Mouse (Mus musculus) liver, embryonic 13.5 days (tissue): ENCODE results near the gene Eml3. TPM values are rescaled to one million over a fixed set of nuclear protein-coding genes. Genes with fewer than 3 reads are reported as not detected.
"Not testable (repeated sequence)": the region's sequence is repeated elsewhere in the genome, so short reads cannot be mapped to it uniquely, and the experiment has no call there.

Experiments used
- ATAC-seq: fragments of 200-750 bp; cut with Nextera tagmentation; 2 replicates; pipeline ENCODE4 v1.8.0; 2017; ENCODE audit warnings: low read depth, mild to moderate bottlenecking, moderate number of reproducible peaks, moderate library complexity
- DNase-seq: peaks from one replicate; pipeline ENCODE4 v3.0.0; 2022
- H3K27ac ChIP-seq: fragments of 300-500 bp; sonication (generic); 2 replicates; pipeline ENCODE4 v1.5.1; 2015; ENCODE audit warnings: moderate library complexity, mild to moderate bottlenecking, inconsistent platforms
- H3K27me3 ChIP-seq: fragments of 300-500 bp; sonication (generic); 2 replicates; pipeline ENCODE4 v1.6.1; 2015; ENCODE audit warnings: mild to moderate bottlenecking, inconsistent platforms
- H3K36me3 ChIP-seq: fragments of 300-500 bp; sonication (generic); 2 replicates; pipeline ENCODE4 v1.6.1; 2015; ENCODE audit warnings: mild to moderate bottlenecking, inconsistent platforms
- H3K4me1 ChIP-seq: fragments of 300-500 bp; sonication (generic); replicated peaks from 2 replicates; pipeline ENCODE4 v1.6.1; 2015; ENCODE audit warnings: inconsistent platforms
- H3K4me2 ChIP-seq: fragments of 300-500 bp; sonication (generic); 2 replicates; pipeline ENCODE4 v1.6.1; 2015; ENCODE audit warnings: inconsistent platforms, mild to moderate bottlenecking, moderate library complexity
- H3K4me3 ChIP-seq: fragments of 300-500 bp; sonication (generic); replicated peaks from 2 replicates; pipeline ENCODE4 v1.5.1; 2015; ENCODE audit warnings: mild to moderate bottlenecking, inconsistent platforms
- H3K9ac ChIP-seq: fragments of 300-500 bp; sonication (generic); 2 replicates; pipeline ENCODE4 v1.6.1; 2015; ENCODE audit warnings: mild to moderate bottlenecking, inconsistent platforms
- H3K9me3 ChIP-seq: fragments of 300-500 bp; sonication (generic); replicated peaks from 2 replicates; pipeline ENCODE4 v1.6.1; 2016; ENCODE audit warnings: inconsistent platforms
- WGBS: fragments of 180-500 bp; shearing (Covaris S2); methylation state at CpG from one replicate; pipeline ENCODE4 v1.1.7; 2015; ENCODE audit not compliant: insufficient replicate concordance; 5-methylcytosine and 5-hydroxymethylcytosine counted together
- polyA plus RNA-seq: library from polyadenylated mRNA; unstranded; fragments of >200 nt; fragmentation: Nextera tagmentation; extraction: Ambion mirVana; gene quantifications from 2 replicates; pipeline ENCODE4 v1.2.1, GENCODE M21; 2015

Eml3 gene
- polyA plus RNA-seq, 1 experiment from 2014 or later = 15.2 TPM

GRCm38 (mm10) chr19:8895397-8895960 is 33.9 kb upstream of the Eml3 start:
- Histone ChIP-seq H3K4me1 (peaks cover 74% of the 10 kb centered on the region), H3K27me3 (no peaks in the 10 kb centered on the region), H3K9ac (peak overlapping the region; percentile 16; the same call in 1 of the 2 replicates), H3K36me3 (peaks cover 39% of the 10 kb centered on the region), H3K4me3 (no peak overlapping the region; the same call in 1 of the 2 replicates), H3K27ac (peak overlapping the region; percentile 91; the same call in 1 of the 2 replicates), H3K4me2 (no peak overlapping the region), H3K9me3 (no peaks in the 10 kb centered on the region)
- no peak for DNase-seq
- WGBS = 86% methylated on average over 9 of the region's 9 CpGs
- ATAC-seq = no peak

GRCm38 (mm10) chr19:8896231-8896630 is 33.1 kb upstream of the Eml3 start:
- 70% methylated on average over 5 of the region's 5 CpGs for WGBS
- H3K4me3 ChIP-seq, DNase-seq, H3K9me3 ChIP-seq, ATAC-seq, H3K27me3 ChIP-seq: not testable (repeated sequence)
- Histone ChIP-seq H3K36me3 (peaks cover 35% of the 10 kb centered on the region), H3K4me1 (peaks cover 74% of the 10 kb centered on the region), H3K9ac (peak overlapping the region; percentile 74), H3K27ac (peak overlapping the region; percentile 91), H3K4me2 (peak overlapping the region; percentile 78; the same call in 1 of the 2 replicates)

DNA sequence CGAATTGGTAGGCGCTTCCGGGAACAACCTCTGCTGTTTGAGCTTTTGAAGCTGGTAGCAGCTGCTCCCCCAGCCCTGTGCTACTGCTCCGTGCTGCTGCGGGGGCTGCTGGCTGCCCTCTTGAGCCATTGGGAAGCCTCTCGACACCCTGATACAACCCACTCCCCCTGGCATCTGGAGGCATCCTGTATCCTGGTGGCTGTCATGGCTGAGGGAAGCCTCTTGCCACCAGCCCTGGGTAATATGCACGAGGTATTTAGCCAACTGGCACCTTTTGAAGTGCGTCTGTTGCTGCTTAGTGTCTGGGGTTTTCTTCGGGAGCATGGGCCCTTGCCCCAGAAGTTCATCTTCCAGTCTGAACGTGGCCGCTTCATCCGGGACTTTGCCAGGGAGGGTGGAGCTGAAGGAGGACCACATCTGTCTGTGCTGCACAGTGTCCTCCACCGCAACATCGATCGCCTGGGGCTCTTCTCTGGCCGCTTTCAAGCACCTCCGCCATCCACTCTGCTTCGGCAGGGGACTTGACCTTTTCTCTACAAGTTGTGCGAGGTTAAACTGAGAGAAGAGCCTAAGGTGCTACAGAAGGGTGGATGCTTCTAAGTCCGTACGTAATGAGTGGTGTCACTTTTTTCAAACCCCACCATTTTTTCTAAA is 32.0 kb upstream of the Eml3 start:
- not testable (repeated sequence) for H3K9me3 ChIP-seq, H3K27me3 ChIP-seq, DNase-seq
- Histone ChIP-seq H3K27ac (peak overlapping the region; percentile 91), H3K4me1 (peaks cover 70% of the 10 kb centered on the region), H3K9ac (peak overlapping the region; percentile 74), H3K4me2 (peak overlapping the region; percentile 78), H3K36me3 (peaks cover 41% of the 10 kb centered on the region), H3K4me3 (peak overlapping the region; percentile 93)
- ATAC-seq = peak; percentile 32
- WGBS = 37% methylated on average over 21 of the region's 21 CpGs

DNA sequence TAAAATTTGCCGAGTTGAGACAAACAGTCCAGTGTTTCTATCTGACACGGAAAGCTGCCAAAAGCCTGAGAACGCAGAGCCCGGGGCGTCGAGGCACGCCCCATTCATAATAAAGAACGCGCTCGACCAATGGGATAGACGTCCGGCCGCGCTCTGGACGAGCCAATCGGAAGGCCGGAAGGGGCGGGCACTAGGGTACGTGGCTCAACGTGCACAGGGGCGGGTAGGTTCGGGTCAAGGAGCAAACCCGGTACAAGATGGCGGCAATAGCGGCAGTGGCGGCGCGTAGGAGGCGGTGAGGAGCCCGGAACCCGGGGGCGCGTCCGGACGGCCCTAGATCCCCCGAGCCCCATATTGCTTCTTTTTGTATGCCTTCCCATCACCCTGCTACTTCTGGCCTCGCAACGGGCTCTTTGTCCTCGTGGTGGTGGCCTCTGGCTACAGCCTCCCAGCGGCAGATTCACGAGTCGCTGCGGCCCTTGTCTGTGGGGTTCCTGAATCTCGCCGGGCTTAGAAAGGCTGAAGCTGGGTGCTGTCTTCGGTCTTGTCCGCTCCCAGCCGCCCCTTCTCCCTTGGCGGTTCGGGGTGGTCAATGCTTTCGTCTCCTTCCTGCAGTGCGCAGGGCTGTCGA is 31.4 kb upstream of the Eml3 start, which contains the start of gene Ganab:
TSS of gene Ganab (plus strand) at position 207 of the 631 bp plus-strand sequence.
- H3K36me3 ChIP-seq = peaks cover 46% of the 10 kb centered on the region
- under 1% methylated on average over 53 of the region's 53 CpGs for WGBS
- peak within 1 kb of the TSS; percentile 91 for H3K27ac ChIP-seq
- ATAC-seq (peak; percentile 97), DNase-seq (peak; percentile 96)
- peak within 1 kb of the TSS; percentile 97 for H3K9ac ChIP-seq
- peak within 1 kb of the TSS; percentile 93 for H3K4me3 ChIP-seq
- peak within 1 kb of the TSS; percentile 88 for H3K4me2 ChIP-seq
- peaks cover 66% of the 10 kb centered on the region for H3K4me1 ChIP-seq
- H3K27me3 ChIP-seq = no peaks in the 10 kb centered on the region
- H3K9me3 ChIP-seq = no peaks in the 10 kb centered on the region

DNA sequence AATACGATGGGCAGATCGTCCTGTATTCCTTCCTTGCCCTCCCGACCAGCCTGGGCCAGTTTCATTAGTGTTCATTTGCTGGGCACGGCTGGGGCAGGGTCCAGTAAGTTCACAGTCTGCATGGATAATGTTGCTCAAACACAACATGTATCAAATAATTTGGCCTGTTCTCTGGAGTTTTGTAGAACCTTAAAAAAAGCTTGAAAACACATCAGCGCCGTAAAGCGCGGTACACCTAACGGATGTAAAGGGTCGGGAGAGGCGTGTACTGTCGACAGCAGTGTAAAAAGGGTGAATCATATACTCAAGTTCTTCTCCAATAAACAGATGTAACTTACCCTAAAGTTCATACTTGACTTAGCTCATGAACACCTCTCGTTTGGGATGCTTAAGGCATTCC is 30.8 kb upstream of the Eml3 start:
- peaks cover 52% of the 10 kb centered on the region for H3K36me3 ChIP-seq
- no peaks in the 10 kb centered on the region for H3K9me3 ChIP-seq
- H3K4me2 ChIP-seq = peak overlapping the region; percentile 88
- H3K4me3 ChIP-seq = peak overlapping the region; percentile 93
- H3K27me3 ChIP-seq = no peaks in the 10 kb centered on the region
- ATAC-seq (no peak), DNase-seq (no peak)
- peak overlapping the region; percentile 91 for H3K27ac ChIP-seq
- H3K4me1 ChIP-seq = peaks cover 64% of the 10 kb centered on the region
- WGBS = 2% methylated on average over 13 of the region's 13 CpGs
- H3K9ac ChIP-seq = peak overlapping the region; percentile 97

DNA sequence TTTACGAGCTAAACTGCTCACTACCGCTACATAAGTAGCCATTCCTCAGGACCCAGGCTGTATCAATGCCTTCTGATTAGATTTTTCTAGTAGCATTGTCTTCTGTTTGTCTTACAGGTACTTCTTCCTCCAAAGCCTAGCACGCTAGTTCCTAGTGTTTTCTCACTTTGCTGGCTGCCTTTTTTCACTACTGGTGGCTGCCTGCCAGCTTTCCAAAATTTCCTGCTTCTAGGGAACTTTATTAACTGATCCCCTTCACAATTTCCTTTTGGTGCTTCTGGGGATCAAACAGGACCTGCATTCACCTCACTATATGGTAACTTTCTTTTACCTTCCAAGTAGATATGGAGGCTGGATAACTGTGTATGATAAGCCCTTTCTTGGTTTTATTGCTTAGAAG is 30.3 kb upstream of the Eml3 start:
- Histone ChIP-seq H3K4me2 (peak overlapping the region; percentile 88), H3K9me3 (no peaks in the 10 kb centered on the region), H3K36me3 (peaks cover 57% of the 10 kb centered on the region), H3K9ac (peak overlapping the region; percentile 97), H3K27ac (peak overlapping the region; percentile 91), H3K27me3 (no peaks in the 10 kb centered on the region), H3K4me1 (peaks cover 59% of the 10 kb centered on the region), H3K4me3 (peak overlapping the region; percentile 93)
- ATAC-seq = no peak
- DNase-seq = no peak
- 39% methylated on average over 3 of the region's 3 CpGs for WGBS

GRCm38 (mm10) chr19:8903412-8903811 is 25.9 kb upstream of the Eml3 start:
- peaks cover 72% of the 10 kb centered on the region for H3K36me3 ChIP-seq
- WGBS = 92% methylated on average over 5 of the region's 5 CpGs
- H3K27ac ChIP-seq = no peak overlapping the region

GRCm38 (mm10) chr19:8908531-8908930 is 20.8 kb upstream of the Eml3 start:
- Histone ChIP-seq H3K4me2 (no peak overlapping the region), H3K9ac (no peak overlapping the region), H3K27ac (no peak overlapping the region), H3K4me1 (no peaks in the 10 kb centered on the region), H3K4me3 (no peak overlapping the region), H3K36me3 (peaks cover 98% of the 10 kb centered on the region), H3K27me3 (no peaks in the 10 kb centered on the region), H3K9me3 (no peaks in the 10 kb centered on the region)
- ATAC-seq (no peak), DNase-seq (no peak)
- WGBS = 85% methylated on average over 6 of the region's 6 CpGs

More at GRCm38 (mm10) chr19:8903412-8903811, 25.9 kb upstream of the Eml3 start:
- Histone ChIP-seq H3K27me3 (no peaks in the 10 kb centered on the region), H3K9me3 (no peaks in the 10 kb centered on the region), H3K4me3 (no peak overlapping the region), H3K4me2 (no peak overlapping the region), H3K4me1 (peaks cover 31% of the 10 kb centered on the region), H3K9ac (no peak overlapping the region)
- no peak for ATAC-seq
- DNase-seq = no peak

DNA sequence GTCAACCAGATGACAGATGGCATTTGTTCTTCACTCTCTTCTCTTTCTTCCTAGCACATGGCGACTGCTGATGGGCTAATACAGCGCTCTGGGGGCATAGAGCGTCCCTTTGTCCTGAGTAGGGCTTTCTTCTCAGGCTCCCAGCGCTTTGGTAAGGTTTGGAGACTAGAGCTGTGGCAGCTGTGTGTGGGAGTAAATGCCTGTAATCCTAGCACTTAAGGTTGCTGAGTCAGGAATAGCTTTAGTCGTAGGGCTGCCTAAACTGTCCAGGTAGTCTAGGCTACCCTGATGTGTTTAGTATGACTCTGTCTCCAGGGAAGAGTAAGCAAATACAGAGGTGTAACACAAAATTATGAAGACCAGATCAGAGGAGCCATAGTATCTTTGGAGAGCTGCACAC is 17.5 kb upstream of the Eml3 start:
- DNase-seq (no peak), ATAC-seq (no peak)
- Histone ChIP-seq H3K4me3 (no peak overlapping the region), H3K9me3 (no peaks in the 10 kb centered on the region), H3K4me2 (no peak overlapping the region), H3K27ac (no peak overlapping the region), H3K9ac (no peak overlapping the region), H3K27me3 (no peaks in the 10 kb centered on the region), H3K4me1 (no peaks in the 10 kb centered on the region), H3K36me3 (peaks cover 99% of the 10 kb centered on the region)
- 88% methylated on average over 5 of the region's 5 CpGs for WGBS

DNA sequence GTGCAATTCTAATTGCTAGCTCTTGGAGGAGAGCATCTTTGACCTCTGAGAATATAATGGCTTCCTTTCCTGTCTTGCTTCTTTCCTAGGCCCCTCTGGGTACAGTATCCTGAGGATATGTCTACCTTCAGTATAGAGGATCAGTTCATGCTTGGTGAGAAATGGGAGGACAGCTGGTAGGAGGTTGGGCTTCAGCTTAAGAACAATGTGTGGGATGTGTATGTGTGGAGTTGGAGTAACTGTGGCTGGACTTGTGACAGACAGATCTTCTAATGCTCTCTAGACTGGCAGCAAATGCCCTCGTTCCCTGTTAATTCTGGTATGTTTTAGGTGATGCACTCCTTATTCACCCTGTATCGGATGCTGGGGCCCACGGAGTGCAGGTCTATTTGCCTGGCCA is 15.1 kb upstream of the Eml3 start:
- Histone ChIP-seq H3K27ac (no peak overlapping the region), H3K9ac (no peak overlapping the region), H3K4me3 (no peak overlapping the region), H3K4me1 (no peaks in the 10 kb centered on the region; the same call in 1 of the 2 replicates), H3K4me2 (no peak overlapping the region), H3K36me3 (peaks cover 79% of the 10 kb centered on the region), H3K27me3 (no peaks in the 10 kb centered on the region), H3K9me3 (no peaks in the 10 kb centered on the region)
- DNase-seq (no peak), ATAC-seq (no peak)
- 77% methylated on average over 3 of the region's 3 CpGs for WGBS

DNA sequence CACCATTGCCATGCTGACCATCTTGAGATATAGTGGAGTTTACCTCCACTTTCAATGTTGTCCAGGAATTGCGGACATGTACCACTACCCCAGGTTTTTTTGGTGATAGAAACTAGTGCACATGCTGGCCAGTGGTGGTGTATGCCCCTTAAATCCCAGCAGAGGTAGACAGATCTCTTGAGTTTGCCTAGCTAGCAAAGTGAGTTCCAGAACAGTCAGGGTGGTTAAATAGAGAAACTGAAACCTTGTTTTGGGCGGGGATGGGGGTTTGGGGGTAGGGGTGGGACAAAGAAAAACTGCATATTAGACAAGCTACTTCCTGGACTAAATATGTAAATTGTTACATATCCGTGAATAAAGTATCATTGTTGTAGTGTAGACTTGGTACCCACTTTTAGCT is 10.4 kb upstream of the Eml3 start:
- DNase-seq (no peak), ATAC-seq (no peak)
- 72% methylated on average over 3 of the region's 3 CpGs for WGBS
- no peak overlapping the region for H3K4me3 ChIP-seq
- no peak overlapping the region for H3K27ac ChIP-seq
- no peaks in the 10 kb centered on the region for H3K9me3 ChIP-seq
- no peak overlapping the region for H3K9ac ChIP-seq
- no peak overlapping the region for H3K4me2 ChIP-seq
- H3K27me3 ChIP-seq = no peaks in the 10 kb centered on the region
- peaks cover 40% of the 10 kb centered on the region for H3K36me3 ChIP-seq
- peaks cover 35% of the 10 kb centered on the region for H3K4me1 ChIP-seq
